Mouse (Mus musculus): ENCODE results near the gene Dnajb14. TPM values are rescaled to one million over a fixed set of nuclear protein-coding genes. Genes with fewer than 3 reads are reported as not detected.
A peak's percentile ranks its signal among the peaks of the same experiment; 100 is the strongest.

The Dnajb14 gene
- total and polyA plus RNA-seq, 3 experiments, result 2.8 to 7.0 (median 4.4) TPM

GRCm38 (mm10) chr3:137844263-137844662 lies 23.2 kb upstream of the Dnajb14 start:
- Histone ChIP-seq H3K4me2 (ENCODE audit: insufficient read depth, low read depth, poor library complexity, severe bottlenecking) (no peak overlapping the region), H3K27me3 (replicated peaks) (no peaks in the 10 kb centered on the region), H3K4me1 (ENCODE audit: control insufficient read depth in 1 of 2, insufficient read depth in 2 of 2) (peaks cover 0 to 11% of the 10 kb centered on the region in 2 experiments; a peak in 2 of 4 replicates), H3K4me3 (replicated peaks in 1 of 3; ENCODE audit: low read depth in 2 of 3, low read length in 2 of 3, poor library complexity in 1 of 3) (no peak overlapping the region), H3K9me3 (replicated peaks; ENCODE audit: low read length) (peaks cover 2% of the 10 kb centered on the region), H3K27ac (ENCODE audit: insufficient read depth, low read depth) (no peak overlapping the region), H3K79me2 (replicated peaks; ENCODE audit: control insufficient read depth, extremely low read depth, insufficient read depth, poor library complexity, severe bottlenecking) (no peaks in the 10 kb centered on the region), H3K9ac (ENCODE audit: insufficient read depth, low read depth) (no peak overlapping the region), H3K36me3 (replicated peaks in 1 of 2; ENCODE audit: control insufficient read depth in 1 of 2, insufficient read depth in 1 of 2, low read length in 1 of 2) (no peaks in the 10 kb centered on the region)
- dilution Hi-C loops (cut with MboI; ENCODE audit: extremely low pct_ligation_motif_present, extremely low pct_unique_long_range_greater_than_20kb, low sequenced_read_pairs) (no loop called here), in situ Hi-C loops (cut with MboI; ENCODE audit: low pct_ligation_motif_present, low pct_unique_long_range_greater_than_20kb, low sequenced_read_pairs) (no loop called here)
- DNase-seq (ENCODE audit: extremely low read depth), result no peak
- TF ChIP-seq MXI1 (IDR thresholded peaks at IDR 0.05; ENCODE audit: low read depth, low read length), result no peak
- TF ChIP-seq IRF4 (IDR thresholded peaks at IDR 0.05; ENCODE audit: low read depth, low read length), result no peak
- TF ChIP-seq UBTF (IDR thresholded peaks at IDR 0.05; ENCODE audit: low read depth, low read length), result no peak
- TF ChIP-seq RCOR1 (conservative IDR thresholded peaks at IDR 0.05; ENCODE audit: low read depth, low read length), result no peak

DNA sequence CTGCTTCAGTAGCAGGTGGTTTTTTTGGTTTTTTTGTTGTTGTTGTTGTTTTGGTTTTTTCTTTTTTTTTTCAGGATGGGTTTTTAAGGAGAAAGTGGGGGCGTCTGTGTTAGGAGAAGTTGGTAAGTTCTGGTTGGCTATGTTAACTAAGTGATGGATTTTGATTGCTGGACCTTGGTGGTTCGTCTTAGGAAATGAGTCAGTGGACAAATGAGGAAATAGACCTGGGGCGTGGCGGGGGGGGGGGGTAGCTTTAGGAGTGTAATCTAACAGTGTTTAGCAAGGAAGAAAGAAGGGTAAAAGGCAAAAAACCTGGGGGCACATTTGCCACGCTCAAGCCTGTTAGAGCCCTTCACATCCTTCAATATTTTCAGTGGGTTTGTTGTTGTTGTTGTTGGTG lies 20.9 kb upstream of the Dnajb14 start:
- H3K9ac ChIP-seq (ENCODE audit: insufficient read depth, low read depth), result 0 out of 2 replicates have a peak overlapping the region, but pooled peaks have one; percentile 6
- H3K27ac ChIP-seq (ENCODE audit: insufficient read depth, low read depth), result no peak overlapping the region
- dilution Hi-C loops (cut with MboI; ENCODE audit: extremely low pct_ligation_motif_present, extremely low pct_unique_long_range_greater_than_20kb, low sequenced_read_pairs), result no loop called here
- H3K4me1 ChIP-seq (ENCODE audit: control insufficient read depth in 1 of 2, insufficient read depth in 2 of 2), result peaks cover 4 to 19% of the 10 kb centered on the region in 2 experiments
- no peaks in the 10 kb centered on the region for H3K36me3 ChIP-seq (replicated peaks in 1 of 2; ENCODE audit: control insufficient read depth in 1 of 2, insufficient read depth in 1 of 2, low read length in 1 of 2)
- peaks cover 4% of the 10 kb centered on the region for H3K9me3 ChIP-seq (replicated peaks; ENCODE audit: low read length)
- H3K27me3 ChIP-seq (replicated peaks), result no peaks in the 10 kb centered on the region
- H3K79me2 ChIP-seq (replicated peaks; ENCODE audit: control insufficient read depth, extremely low read depth, insufficient read depth, poor library complexity, severe bottlenecking), result no peaks in the 10 kb centered on the region
- in situ Hi-C loops (cut with MboI; ENCODE audit: low pct_ligation_motif_present, low pct_unique_long_range_greater_than_20kb, low sequenced_read_pairs), result no loop called here
- DNase-seq (ENCODE audit: extremely low read depth), result peak; percentile 52
- H3K4me2 ChIP-seq (ENCODE audit: insufficient read depth, low read depth, poor library complexity, severe bottlenecking), result peak overlapping the region; percentile 8; the same call in 1 of the 2 replicates
- H3K4me3 ChIP-seq (replicated peaks in 1 of 3; ENCODE audit: low read depth in 2 of 3, low read length in 2 of 3, poor library complexity in 1 of 3), result no peak overlapping the region
- TF ChIP-seq SMC3 (IDR thresholded peaks at IDR 0.05; ENCODE audit: low read depth, low read length) (no peak), MYC (IDR thresholded peaks at IDR 0.05; ENCODE audit: low read depth, low read length) (no peak), NELFE (IDR thresholded peaks at IDR 0.05; ENCODE audit: low read depth, low read length) (peak; percentile 38; the same call in 1 of the 2 replicates), KAT2A (IDR thresholded peaks at IDR 0.05; ENCODE audit: insufficient replicate concordance, low read length) (no peak), ZMIZ1 (IDR thresholded peaks at IDR 0.05; ENCODE audit: low read depth, low read length) (no peak), USF2 (conservative IDR thresholded peaks at IDR 0.05; ENCODE audit: low read depth, low read length) (no peak), MAX (IDR thresholded peaks at IDR 0.05; ENCODE audit: low read length) (no peak), BHLHE40 (IDR thresholded peaks at IDR 0.05; ENCODE audit: low read depth, low read length) (no peak), E2F4 (IDR thresholded peaks at IDR 0.05; ENCODE audit: insufficient replicate concordance, low read depth, low read length) (no peak), RCOR1 (conservative IDR thresholded peaks at IDR 0.05; ENCODE audit: low read depth, low read length) (no peak), POLR2AphosphoS2 (IDR thresholded peaks at IDR 0.05; ENCODE audit: low read depth, low read length) (no peak), MEF2A (IDR thresholded peaks at IDR 0.05; ENCODE audit: borderline replicate concordance, low read depth, low read length) (no peak), SIN3A (IDR thresholded peaks at IDR 0.05; ENCODE audit: low read length) (no peak), GABPA (IDR thresholded peaks at IDR 0.05; ENCODE audit: insufficient replicate concordance, low read depth, low read length) (no peak), CHD1 (IDR thresholded peaks at IDR 0.05; ENCODE audit: low read depth, low read length) (no peak), NRF1 (IDR thresholded peaks at IDR 0.05; ENCODE audit: low read depth, low read length) (no peak), PAX5 (IDR thresholded peaks at IDR 0.05; ENCODE audit: low read length) (no peak), ZKSCAN1 (IDR thresholded peaks at IDR 0.05; ENCODE audit: borderline replicate concordance, low read depth, low read length) (no peak), CHD2 (IDR thresholded peaks at IDR 0.05; ENCODE audit: low read length) (no peak), USF1 (IDR thresholded peaks at IDR 0.05; ENCODE audit: low read depth, low read length) (no peak), TBP (conservative IDR thresholded peaks at IDR 0.05; ENCODE audit: low read depth, low read length) (0 out of 2 replicates have a peak, but pooled peaks have one; percentile 3), TCF12 (IDR thresholded peaks at IDR 0.05; ENCODE audit: low read depth, low read length) (no peak; the same call in 1 of the 2 replicates), ZC3H11A (IDR thresholded peaks at IDR 0.05; ENCODE audit: low read depth, low read length) (no peak), RAD21 (IDR thresholded peaks at IDR 0.05; ENCODE audit: low read depth, low read length) (no peak), MAZ (IDR thresholded peaks at IDR 0.05; ENCODE audit: low read depth, low read length) (peak; percentile 81; the same call in 1 of the 2 replicates), JUND (conservative IDR thresholded peaks at IDR 0.05; ENCODE audit: low read depth, low read length) (no peak), ELF1 (IDR thresholded peaks at IDR 0.05; ENCODE audit: low read depth, low read length) (peak; percentile 62), ETS1 (conservative IDR thresholded peaks at IDR 0.05; ENCODE audit: low read depth, low read length) (0 out of 2 replicates have a peak, but pooled peaks have one; percentile 8), UBTF (IDR thresholded peaks at IDR 0.05; ENCODE audit: low read depth, low read length) (no peak), MAFK (IDR thresholded peaks at IDR 0.05; ENCODE audit: insufficient replicate concordance, low read length) (no peak), IRF4 (IDR thresholded peaks at IDR 0.05; ENCODE audit: low read depth, low read length) (peak; percentile 56)

Data from CH12.LX (cell line).